Mouse (Mus musculus) thymus, adult 2 months (tissue): ENCODE data around the gene Mrgprb4.

ENCODE experiments used
- CTCF ChIP-seq: fragments of 200-500 bp; IDR thresholded peaks from 2 replicates; pipeline ENCODE4 v1.5.1; 2012; ENCODE audit warnings: mild to moderate bottlenecking, control low read depth, low read length, moderate library complexity, borderline replicate concordance; ENCODE audit not compliant: control insufficient read depth, poor library complexity, insufficient read depth; ENCODE audit errors: extremely low read depth
- POLR2A ChIP-seq: fragments of 200-500 bp; IDR thresholded peaks from 2 replicates; pipeline ENCODE4 v1.6.1; 2012; ENCODE audit warnings: mild to moderate bottlenecking, low read length, control low read depth, moderate library complexity; ENCODE audit not compliant: control insufficient read depth, poor library complexity, insufficient read depth; ENCODE audit errors: extremely low read depth

DNA sequence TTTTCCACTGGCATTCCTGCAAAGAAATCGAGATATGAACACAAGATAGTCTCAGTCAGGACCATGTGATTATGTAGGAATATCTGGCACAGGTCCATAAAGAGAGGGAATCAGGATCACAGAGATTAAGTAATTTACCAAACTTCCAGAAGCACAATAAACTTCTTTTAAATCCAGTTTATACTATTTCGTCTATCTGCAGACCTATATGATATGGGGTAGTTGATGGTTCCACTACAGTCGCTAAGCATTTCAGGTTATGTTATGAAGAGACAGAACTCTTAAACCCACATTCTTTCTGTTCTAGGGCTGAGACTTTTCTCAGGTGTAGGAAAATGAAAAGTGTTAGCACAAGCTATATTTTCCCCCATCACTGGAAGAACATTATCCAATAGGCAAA is at the start of gene Mrgprb4:
- no peak for TF ChIP-seq CTCF
- TF ChIP-seq POLR2A = no peak
